Mouse (Mus musculus) hindbrain, postnatal 0 days (tissue): Measurements from ENCODE around the gene Ets1. TPM values are rescaled to one million over a fixed set of nuclear protein-coding genes. Genes with fewer than 3 reads are reported as not detected.

Experiments used
- ATAC-seq: fragments of 200-750 bp; cut with Nextera tagmentation; 2 replicates; pipeline ENCODE4 v1.8.0; 2017; ENCODE audit warnings: mild to moderate bottlenecking, moderate TSS enrichment, moderate library complexity
- DNase-seq: peaks from one replicate; pipeline ENCODE4 v3.0.0-alpha.2; 2015; ENCODE audit warnings: low spot score
- H3K27ac ChIP-seq: fragments of 300-500 bp; sonication (generic); 2 replicates; pipeline ENCODE4 v1.5.1; 2014; ENCODE audit warnings: mild to moderate bottlenecking
- H3K27me3 ChIP-seq: fragments of 300-500 bp; sonication (generic); 2 replicates; pipeline ENCODE4 v1.6.1; 2014; ENCODE audit warnings: low read length, mixed read lengths; ENCODE audit not compliant: insufficient read depth
- H3K36me3 ChIP-seq: fragments of 300-500 bp; sonication (generic); 2 replicates; pipeline ENCODE4 v1.6.1; 2014; ENCODE audit warnings: low read length, mixed read lengths; ENCODE audit not compliant: insufficient read depth
- H3K4me1 ChIP-seq: fragments of 300-500 bp; sonication (generic); 2 replicates; pipeline ENCODE4 v1.6.1; 2014; ENCODE audit warnings: antibody characterized with exemption, low read length, mixed read lengths; ENCODE audit not compliant: insufficient read depth
- H3K4me2 ChIP-seq: fragments of 300-500 bp; sonication (generic); 2 replicates; pipeline ENCODE4 v1.6.1; 2014; ENCODE audit warnings: low read depth, mild to moderate bottlenecking, low read length, moderate library complexity, mixed read lengths
- H3K4me3 ChIP-seq: fragments of 300-500 bp; sonication (generic); 2 replicates; pipeline ENCODE4 v1.5.1; 2014; ENCODE audit warnings: low read length
- H3K9ac ChIP-seq: fragments of 300-500 bp; sonication (generic); replicated peaks from 2 replicates; pipeline ENCODE4 v1.6.1; 2014; ENCODE audit warnings: mild to moderate bottlenecking, low read length, moderate library complexity, mixed read lengths
- H3K9me3 ChIP-seq: fragments of 300-500 bp; sonication (generic); 2 replicates; pipeline ENCODE4 v1.6.1; 2016; ENCODE audit warnings: low read length, mixed read lengths
- CTCF ChIP-seq: IDR thresholded peaks from 2 replicates; pipeline ENCODE4 v1.5.1; 2016; ENCODE audit warnings: antibody characterized with exemption, control low read depth, low read depth
- WGBS: fragments of 180-500 bp; shearing (Covaris S2); extraction: QIAGEN DNeasy Blood & Tissue Kit; methylation state at CpG from one replicate; pipeline ENCODE4 v1.1.7; 2014; 5-methylcytosine and 5-hydroxymethylcytosine counted together
- polyA plus RNA-seq: library from polyadenylated mRNA; unstranded; fragments of >200 nt; fragmentation: Nextera tagmentation; extraction: Ambion mirVana; gene quantifications from 2 replicates; pipeline ENCODE4 v1.2.1, GENCODE M21; 2015
- total RNA-seq: library from RNA; depleted of rRNA; stranded (reverse); fragments of >200 nt; gene quantifications from 2 replicates; pipeline ENCODE4 v1.2.3, GENCODE M21; 2014

Gene Ets1
- total and polyA plus RNA-seq, 2 experiments from 2014 or later: 9.9 to 14.0 TPM

DNA sequence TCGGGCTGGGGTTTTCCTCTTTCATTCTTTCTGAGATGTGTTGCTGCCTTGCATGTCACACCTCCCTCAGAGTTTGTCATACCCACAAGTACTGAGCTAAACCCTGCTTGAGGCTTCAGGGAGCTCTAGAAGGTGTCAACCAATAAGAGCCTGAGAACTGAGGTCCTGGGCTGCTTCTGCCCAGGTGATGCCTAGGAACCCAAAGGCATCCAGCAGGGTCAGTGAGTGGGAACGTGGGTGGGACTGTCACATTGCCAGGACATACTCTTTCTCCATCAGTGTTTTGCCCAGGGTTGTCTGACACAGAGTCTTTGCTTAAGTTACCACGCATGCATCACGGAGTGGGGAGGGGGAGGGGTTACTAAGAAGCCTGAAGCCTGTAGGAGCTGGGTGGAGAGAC lies 41.7 kb upstream of the Ets1 start:
- 48% methylated on average over 4 of the region's 4 CpGs for WGBS
- H3K27me3 ChIP-seq: peaks cover 5% of the 10 kb centered on the region; the same call in 1 of the 2 replicates
- no peak overlapping the region for H3K27ac ChIP-seq
- H3K4me2 ChIP-seq: no peak overlapping the region
- no peaks in the 10 kb centered on the region for H3K4me1 ChIP-seq
- no peak for TF ChIP-seq CTCF
- no peak overlapping the region for H3K9ac ChIP-seq
- ATAC-seq (no peak), DNase-seq (no peak)
- no peaks in the 10 kb centered on the region for H3K36me3 ChIP-seq
- H3K9me3 ChIP-seq: no peaks in the 10 kb centered on the region
- H3K4me3 ChIP-seq: no peak overlapping the region

DNA sequence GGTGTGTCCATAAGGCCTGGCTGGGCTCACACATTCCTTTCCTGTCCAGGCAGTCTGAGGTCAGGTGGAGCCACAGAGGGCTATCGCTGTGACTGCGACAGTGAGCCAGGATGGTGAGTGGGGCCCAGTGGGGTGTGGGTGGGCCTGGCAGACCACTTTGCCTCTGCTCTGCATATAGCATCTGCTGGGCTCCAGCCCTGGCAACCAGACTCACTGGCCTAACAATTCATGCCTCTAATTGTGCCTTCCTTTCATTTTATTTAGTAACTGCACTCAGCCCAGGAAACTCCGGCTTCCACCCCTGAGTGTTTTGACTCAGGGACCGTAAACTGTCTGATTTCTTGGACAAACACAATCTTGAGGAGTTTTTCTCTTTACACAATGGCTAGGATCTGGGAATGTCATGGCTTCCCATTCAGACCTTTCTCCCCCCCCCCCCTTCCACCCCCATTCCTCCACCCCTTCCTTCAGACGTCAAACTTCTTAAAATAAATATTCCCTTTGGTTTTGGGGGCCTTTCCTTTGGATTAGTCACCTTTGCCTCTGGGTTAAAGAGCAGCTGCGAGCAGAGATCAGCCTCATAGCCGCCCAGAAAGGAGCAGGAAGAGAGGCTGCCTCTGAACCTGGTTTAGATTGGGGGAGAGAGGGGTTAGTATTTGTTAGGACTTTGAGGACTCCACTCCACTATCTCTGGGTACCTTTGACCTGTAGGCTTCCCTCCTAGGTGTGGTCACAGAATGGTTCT lies 40.8 kb upstream of the Ets1 start:
- Histone ChIP-seq H3K27me3 (peaks cover 5% of the 10 kb centered on the region; the same call in 1 of the 2 replicates), H3K36me3 (no peaks in the 10 kb centered on the region), H3K4me1 (no peaks in the 10 kb centered on the region), H3K9ac (no peak overlapping the region), H3K4me3 (no peak overlapping the region), H3K27ac (no peak overlapping the region), H3K4me2 (no peak overlapping the region), H3K9me3 (no peaks in the 10 kb centered on the region)
- DNase-seq (no peak), ATAC-seq (no peak)
- TF ChIP-seq CTCF: no peak
- 40% methylated on average over 7 of the region's 7 CpGs for WGBS

DNA sequence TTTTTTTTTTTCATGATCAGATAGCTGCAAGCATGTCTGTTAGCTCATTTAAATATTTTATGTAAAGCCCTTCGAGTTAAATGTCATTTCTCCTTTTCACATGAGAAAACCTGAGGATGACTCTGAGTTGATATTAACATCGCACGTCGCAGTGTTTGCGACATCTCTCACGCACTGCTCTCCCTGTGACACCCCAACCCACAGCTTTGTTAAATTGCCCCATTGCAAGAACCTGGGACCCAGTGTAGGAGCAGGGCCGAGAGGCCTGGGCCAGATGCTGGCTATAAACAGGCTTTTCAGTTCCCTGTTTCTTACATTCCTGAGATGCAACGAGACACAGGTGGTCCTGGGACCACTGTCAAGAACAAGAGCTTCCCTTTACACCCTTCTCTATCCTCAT lies 39.7 kb upstream of the Ets1 start:
- ATAC-seq (no peak), DNase-seq (no peak)
- H3K9me3 ChIP-seq: no peaks in the 10 kb centered on the region
- peaks cover 5% of the 10 kb centered on the region; the same call in 1 of the 2 replicates for H3K27me3 ChIP-seq
- TF ChIP-seq CTCF: no peak
- no peaks in the 10 kb centered on the region for H3K36me3 ChIP-seq
- 87% methylated on average over 8 of the region's 8 CpGs for WGBS
- no peak overlapping the region for H3K27ac ChIP-seq
- H3K4me1 ChIP-seq: no peaks in the 10 kb centered on the region
- H3K9ac ChIP-seq: no peak overlapping the region
- no peak overlapping the region for H3K4me3 ChIP-seq
- no peak overlapping the region for H3K4me2 ChIP-seq

DNA sequence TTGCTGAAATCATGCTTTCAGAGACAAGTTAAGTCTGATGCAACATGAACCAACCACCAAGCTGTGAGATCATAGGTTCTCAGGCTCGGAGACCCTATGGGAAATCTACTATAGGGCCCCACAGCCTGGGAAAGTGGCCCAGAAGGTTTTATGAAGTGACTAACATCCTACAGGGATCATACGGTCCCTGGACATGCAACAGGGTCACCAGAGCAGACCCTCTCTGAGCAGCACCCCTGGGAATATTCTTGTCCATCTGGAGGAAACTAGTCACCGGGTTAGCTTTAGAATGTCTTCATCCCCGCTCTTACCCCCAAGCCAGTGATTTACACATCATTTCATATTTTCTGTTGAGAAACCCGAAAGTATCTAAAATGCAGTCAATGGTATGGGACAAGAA lies 34.1 kb upstream of the Ets1 start:
- Histone ChIP-seq H3K36me3 (no peaks in the 10 kb centered on the region), H3K4me2 (no peak overlapping the region), H3K4me3 (no peak overlapping the region), H3K9me3 (no peaks in the 10 kb centered on the region), H3K27me3 (peaks cover 5% of the 10 kb centered on the region; the same call in 1 of the 2 replicates), H3K4me1 (no peaks in the 10 kb centered on the region), H3K27ac (no peak overlapping the region), H3K9ac (no peak overlapping the region)
- no peak for ATAC-seq
- WGBS: 87% methylated on average over 5 of the region's 5 CpGs
- no peak for DNase-seq
- no peak for TF ChIP-seq CTCF

DNA sequence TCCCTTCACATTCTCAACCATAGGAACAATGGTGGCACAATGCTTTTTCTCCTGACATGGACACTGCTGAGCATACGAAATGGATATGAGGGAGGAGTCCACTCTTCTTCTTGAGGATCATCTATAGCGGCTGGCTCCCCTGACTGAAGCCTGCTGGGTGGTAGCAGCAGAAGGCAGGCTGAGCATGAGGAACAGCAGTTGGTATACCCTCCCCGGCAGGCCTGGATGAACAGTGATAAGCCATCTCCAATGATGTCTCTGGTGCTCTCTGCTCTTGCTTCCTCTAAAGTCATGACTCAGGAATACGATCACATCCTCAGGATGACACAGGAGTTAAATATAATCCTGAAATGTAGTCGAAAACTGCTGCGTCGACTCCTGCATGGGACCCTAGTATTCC lies 32.9 kb upstream of the Ets1 start:
- Histone ChIP-seq H3K9me3 (no peaks in the 10 kb centered on the region), H3K4me3 (no peak overlapping the region), H3K27me3 (peaks cover 5% of the 10 kb centered on the region; the same call in 1 of the 2 replicates), H3K27ac (no peak overlapping the region), H3K36me3 (no peaks in the 10 kb centered on the region), H3K9ac (no peak overlapping the region), H3K4me2 (no peak overlapping the region), H3K4me1 (no peaks in the 10 kb centered on the region)
- WGBS: 88% methylated on average over 7 of the region's 7 CpGs
- no peak for TF ChIP-seq CTCF
- ATAC-seq: no peak
- DNase-seq: no peak

DNA sequence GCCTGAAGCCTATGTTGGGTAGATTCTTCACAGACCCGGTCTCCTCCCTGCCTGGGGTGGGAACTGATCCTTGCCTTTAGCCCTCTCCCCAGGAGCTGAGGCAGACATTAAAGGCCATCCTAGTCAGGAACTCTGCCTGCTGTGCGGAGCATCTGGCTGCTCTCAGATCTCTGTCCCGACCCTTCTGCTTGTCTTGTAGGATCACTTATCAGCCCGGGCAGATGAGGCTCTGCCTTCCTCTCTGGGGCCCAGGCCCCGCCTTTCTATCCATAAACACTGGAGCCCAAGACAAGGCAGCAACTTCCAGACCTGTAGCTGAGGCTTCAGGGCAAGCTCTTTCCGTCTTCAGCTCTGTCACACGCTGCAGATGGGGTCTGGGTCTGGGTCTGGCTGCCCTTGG lies 28.8 kb upstream of the Ets1 start:
- H3K4me2 ChIP-seq: no peak overlapping the region
- H3K27ac ChIP-seq: no peak overlapping the region
- ATAC-seq (peak; percentile 47; the same call in 1 of the 2 replicates), DNase-seq (no peak)
- H3K9me3 ChIP-seq: no peaks in the 10 kb centered on the region
- H3K4me1 ChIP-seq: no peaks in the 10 kb centered on the region
- H3K27me3 ChIP-seq: no peaks in the 10 kb centered on the region
- H3K36me3 ChIP-seq: no peaks in the 10 kb centered on the region
- 28% methylated on average over 7 of the region's 7 CpGs for WGBS
- H3K4me3 ChIP-seq: no peak overlapping the region
- TF ChIP-seq CTCF: no peak
- H3K9ac ChIP-seq: no peak overlapping the region
